Mouse (Mus musculus): ENCODE measurements around the gene Ppp1r9a. TPM values are rescaled to one million over a fixed set of nuclear protein-coding genes. Genes with fewer than 3 reads are reported as not detected.

Ppp1r9a gene
- polyA plus RNA-seq, 1 experiment from 2014 or later, result 3.8 TPM

GRCm38 (mm10) chr6:5152185-5152584 is 249.5 kb downstream of the Ppp1r9a start:
- WGBS (ENCODE audit: insufficient replicate concordance), result 35% methylated on average over 2 of the region's 2 CpGs
- peaks cover 48% of the 10 kb centered on the region for H3K4me1 ChIP-seq (ENCODE audit: control insufficient read depth, low read depth, low read length)
- no peaks in the 10 kb centered on the region for H3K36me3 ChIP-seq (ENCODE audit: control insufficient read depth, insufficient read depth)
- H3K27me3 ChIP-seq (ENCODE audit: control insufficient read depth, insufficient read depth, low read depth, low read length), result no peaks in the 10 kb centered on the region
- no peak overlapping the region for H3K4me3 ChIP-seq (ENCODE audit: low read depth, low read length)
- H3K4me2 ChIP-seq (ENCODE audit: low read depth, low read length), result no peak overlapping the region
- no peaks in the 10 kb centered on the region for H3K9me3 ChIP-seq (replicated peaks; ENCODE audit: control insufficient read depth, low read length)
- no peak for ATAC-seq (ENCODE audit: low read depth)
- peak overlapping the region; percentile 65 for H3K27ac ChIP-seq (ENCODE audit: low read length)
- H3K9ac ChIP-seq (ENCODE audit: low read depth, low read length), result peak overlapping the region; percentile 36

GRCm38 (mm10) chr6:5154786-5155185 is 252.1 kb downstream of the Ppp1r9a start:
- Histone ChIP-seq H3K4me1 (ENCODE audit: control insufficient read depth, low read depth, low read length) (peaks cover 47% of the 10 kb centered on the region), H3K36me3 (ENCODE audit: control insufficient read depth, insufficient read depth) (no peaks in the 10 kb centered on the region), H3K4me3 (ENCODE audit: low read depth, low read length) (peak overlapping the region; percentile 14), H3K4me2 (ENCODE audit: low read depth, low read length) (peak overlapping the region; percentile 45), H3K27ac (ENCODE audit: low read length) (peak overlapping the region; percentile 96), H3K9ac (ENCODE audit: low read depth, low read length) (peak overlapping the region; percentile 52; the same call in 1 of the 2 replicates), H3K9me3 (replicated peaks; ENCODE audit: control insufficient read depth, low read length) (no peaks in the 10 kb centered on the region), H3K27me3 (ENCODE audit: control insufficient read depth, insufficient read depth, low read depth, low read length) (no peaks in the 10 kb centered on the region)
- WGBS (ENCODE audit: insufficient replicate concordance), result 42% methylated on average over 6 of the region's 6 CpGs
- ATAC-seq (ENCODE audit: low read depth), result peak; percentile 15

GRCm38 (mm10) chr6:5155313-5155927 is 252.7 kb downstream of the Ppp1r9a start:
- WGBS (ENCODE audit: insufficient replicate concordance), result 29% methylated on average over 1 of the region's 1 CpGs
- Histone ChIP-seq H3K27ac (ENCODE audit: low read length) (peak overlapping the region; percentile 96), H3K9me3 (replicated peaks; ENCODE audit: control insufficient read depth, low read length) (no peaks in the 10 kb centered on the region), H3K9ac (ENCODE audit: low read depth, low read length) (peak overlapping the region; percentile 52), H3K4me1 (ENCODE audit: control insufficient read depth, low read depth, low read length) (peaks cover 51% of the 10 kb centered on the region), H3K27me3 (ENCODE audit: control insufficient read depth, insufficient read depth, low read depth, low read length) (no peaks in the 10 kb centered on the region), H3K4me3 (ENCODE audit: low read depth, low read length) (peak overlapping the region; percentile 14), H3K36me3 (ENCODE audit: control insufficient read depth, insufficient read depth) (no peaks in the 10 kb centered on the region), H3K4me2 (ENCODE audit: low read depth, low read length) (peak overlapping the region; percentile 45)
- ATAC-seq (ENCODE audit: low read depth), result peak; percentile 92

- H3K9ac ChIP-seq (ENCODE audit: low read depth, low read length), result no peak overlapping the region; the same call in 1 of the 2 replicates
- WGBS (ENCODE audit: insufficient replicate concordance), result 25% methylated on average over 6 of the region's 6 CpGs
These were observed 254.1 kb downstream of the Ppp1r9a start for GRCm38 (mm10) chr6:5156541-5157425.

GRCm38 (mm10) chr6:5159385-5159791 is 256.7 kb downstream of the Ppp1r9a start:
- Histone ChIP-seq H3K9ac (ENCODE audit: low read depth, low read length) (no peak overlapping the region), H3K4me2 (ENCODE audit: low read depth, low read length) (no peak overlapping the region), H3K27me3 (ENCODE audit: control insufficient read depth, insufficient read depth, low read depth, low read length) (no peaks in the 10 kb centered on the region), H3K27ac (ENCODE audit: low read length) (0 out of 2 replicates have a peak overlapping the region, but pooled peaks have one; percentile 7), H3K4me1 (ENCODE audit: control insufficient read depth, low read depth, low read length) (peaks cover 32% of the 10 kb centered on the region), H3K4me3 (ENCODE audit: low read depth, low read length) (no peak overlapping the region), H3K36me3 (ENCODE audit: control insufficient read depth, insufficient read depth) (no peaks in the 10 kb centered on the region), H3K9me3 (replicated peaks; ENCODE audit: control insufficient read depth, low read length) (no peaks in the 10 kb centered on the region)
- no peak for ATAC-seq (ENCODE audit: low read depth)
- WGBS (ENCODE audit: insufficient replicate concordance), result 29% methylated on average over 7 of the region's 7 CpGs

More at GRCm38 (mm10) chr6:5156541-5157425, 254.1 kb downstream of the Ppp1r9a start:
- ATAC-seq (ENCODE audit: low read depth), result peak; percentile 66
- Histone ChIP-seq H3K27ac (ENCODE audit: low read length) (peak overlapping the region; percentile 96), H3K36me3 (ENCODE audit: control insufficient read depth, insufficient read depth) (no peaks in the 10 kb centered on the region), H3K4me1 (ENCODE audit: control insufficient read depth, low read depth, low read length) (peaks cover 44% of the 10 kb centered on the region), H3K4me3 (ENCODE audit: low read depth, low read length) (no peak overlapping the region), H3K4me2 (ENCODE audit: low read depth, low read length) (peak overlapping the region; percentile 45), H3K27me3 (ENCODE audit: control insufficient read depth, insufficient read depth, low read depth, low read length) (no peaks in the 10 kb centered on the region), H3K9me3 (replicated peaks; ENCODE audit: control insufficient read depth, low read length) (no peaks in the 10 kb centered on the region)

- 72% methylated on average over 6 of the region's 6 CpGs for WGBS (ENCODE audit: insufficient replicate concordance)
- H3K4me2 ChIP-seq (ENCODE audit: low read depth, low read length), result no peak overlapping the region
- H3K9ac ChIP-seq (ENCODE audit: low read depth, low read length), result no peak overlapping the region
- no peak overlapping the region for H3K27ac ChIP-seq (ENCODE audit: low read length)
- no peak for ATAC-seq (ENCODE audit: low read depth)
- H3K4me3 ChIP-seq (ENCODE audit: low read depth, low read length), result no peak overlapping the region
- no peaks in the 10 kb centered on the region for H3K9me3 ChIP-seq (replicated peaks; ENCODE audit: control insufficient read depth, low read length)
- H3K4me1 ChIP-seq (ENCODE audit: control insufficient read depth, low read depth, low read length), result peaks cover 25% of the 10 kb centered on the region
- H3K27me3 ChIP-seq (ENCODE audit: control insufficient read depth, insufficient read depth, low read depth, low read length), result no peaks in the 10 kb centered on the region
- no peaks in the 10 kb centered on the region for H3K36me3 ChIP-seq (ENCODE audit: control insufficient read depth, insufficient read depth)
These were observed 259.3 kb downstream of the Ppp1r9a start for GRCm38 (mm10) chr6:5162052-5162451.

GRCm38 (mm10) chr6:5163507-5164144 is 260.9 kb downstream of the Ppp1r9a start:
- WGBS (ENCODE audit: insufficient replicate concordance), result 71% methylated on average over 14 of the region's 14 CpGs
- H3K4me3 ChIP-seq (ENCODE audit: low read depth, low read length), result no peak overlapping the region
- ATAC-seq (ENCODE audit: low read depth), result peak; percentile 27; the same call in 1 of the 2 replicates
- H3K9me3 ChIP-seq (replicated peaks; ENCODE audit: control insufficient read depth, low read length), result no peaks in the 10 kb centered on the region
- no peaks in the 10 kb centered on the region; the same call in 1 of the 2 replicates for H3K27me3 ChIP-seq (ENCODE audit: control insufficient read depth, insufficient read depth, low read depth, low read length)
- no peaks in the 10 kb centered on the region for H3K36me3 ChIP-seq (ENCODE audit: control insufficient read depth, insufficient read depth)
- peak overlapping the region; percentile 9; the same call in 1 of the 2 replicates for H3K27ac ChIP-seq (ENCODE audit: low read length)
- no peak overlapping the region for H3K9ac ChIP-seq (ENCODE audit: low read depth, low read length)
- H3K4me1 ChIP-seq (ENCODE audit: control insufficient read depth, low read depth, low read length), result peaks cover 19% of the 10 kb centered on the region
- no peak overlapping the region for H3K4me2 ChIP-seq (ENCODE audit: low read depth, low read length)

GRCm38 (mm10) chr6:5164855-5165254 is 262.1 kb downstream of the Ppp1r9a start:
- Histone ChIP-seq H3K9me3 (replicated peaks; ENCODE audit: control insufficient read depth, low read length) (no peaks in the 10 kb centered on the region), H3K27ac (ENCODE audit: low read length) (no peak overlapping the region), H3K4me3 (ENCODE audit: low read depth, low read length) (no peak overlapping the region), H3K27me3 (ENCODE audit: control insufficient read depth, insufficient read depth, low read depth, low read length) (no peaks in the 10 kb centered on the region; the same call in 1 of the 2 replicates), H3K4me2 (ENCODE audit: low read depth, low read length) (no peak overlapping the region), H3K9ac (ENCODE audit: low read depth, low read length) (no peak overlapping the region), H3K36me3 (ENCODE audit: control insufficient read depth, insufficient read depth) (no peaks in the 10 kb centered on the region), H3K4me1 (ENCODE audit: control insufficient read depth, low read depth, low read length) (peaks cover 17% of the 10 kb centered on the region)
- ATAC-seq (ENCODE audit: low read depth), result no peak
- 36% methylated on average over 9 of the region's 9 CpGs for WGBS (ENCODE audit: insufficient replicate concordance)

Measured in liver, embryonic 16.5 days (tissue).